Mouse (Mus musculus): ENCODE measurements around the gene Msh3.
"Not testable (repeated sequence)": the region's sequence is repeated elsewhere in the genome, so short reads cannot be mapped to it uniquely, and the experiment has no call there.

Msh3 gene

GRCm38 (mm10) chr13:92255480-92255879 is 99.3 kb downstream of the Msh3 start:
- intact Hi-C loops (cut with DNase I) = no loop called here

- intact Hi-C loops (cut with DNase I) = no loop called here
Measured at GRCm38 (mm10) chr13:92253850-92254249, 101.0 kb downstream of the Msh3 start.

- intact Hi-C loops (cut with DNase I) = no loop called here
Measured at GRCm38 (mm10) chr13:92252331-92252730, 102.5 kb downstream of the Msh3 start.

- intact Hi-C loops (cut with DNase I) = no loop called here
Measured at GRCm38 (mm10) chr13:92247576-92247975, 107.2 kb downstream of the Msh3 start.

GRCm38 (mm10) chr13:92246966-92247365 is 107.8 kb downstream of the Msh3 start:
- intact Hi-C loops (cut with DNase I) = no loop called here

GRCm38 (mm10) chr13:92244731-92245130 is 110.1 kb downstream of the Msh3 start:
- intact Hi-C loops (cut with DNase I) = no loop called here

GRCm38 (mm10) chr13:92241426-92241825 is 113.4 kb downstream of the Msh3 start:
- intact Hi-C loops (cut with DNase I) = no loop called here

- intact Hi-C loops (cut with DNase I) = no loop called here
Measured at GRCm38 (mm10) chr13:92237887-92238286, 116.9 kb downstream of the Msh3 start.

- intact Hi-C loops (cut with DNase I) = no loop called here
Measured at GRCm38 (mm10) chr13:92237016-92237415, 117.8 kb downstream of the Msh3 start.

- intact Hi-C loops (cut with DNase I) = no loop called here
Measured at GRCm38 (mm10) chr13:92232076-92232938, 122.5 kb downstream of the Msh3 start.

GRCm38 (mm10) chr13:92228037-92228436 is 126.8 kb downstream of the Msh3 start:
- intact Hi-C loops (cut with DNase I) = no loop called here

- intact Hi-C loops (cut with DNase I) = no loop called here
Measured at GRCm38 (mm10) chr13:92223567-92223966, 131.2 kb downstream of the Msh3 start.

GRCm38 (mm10) chr13:92222763-92223162 is 132.0 kb downstream of the Msh3 start:
- intact Hi-C loops (cut with DNase I) = no loop called here

GRCm38 (mm10) chr13:92219774-92220173 is 135.0 kb downstream of the Msh3 start:
- intact Hi-C loops (cut with DNase I) = no loop called here

- intact Hi-C loops (cut with DNase I) = no loop called here
Measured at GRCm38 (mm10) chr13:92217216-92217615, 137.6 kb downstream of the Msh3 start.

GRCm38 (mm10) chr13:92196860-92197259 is 157.9 kb downstream of the Msh3 start:
- intact Hi-C loops (cut with DNase I) = no loop called here

GRCm38 (mm10) chr13:92193806-92194205 is 161.0 kb downstream of the Msh3 start:
- intact Hi-C loops (cut with DNase I) = not testable (repeated sequence)

GRCm38 (mm10) chr13:92172686-92173085 is 182.1 kb downstream of the Msh3 start:
- intact Hi-C loops (cut with DNase I) = not testable (repeated sequence)

Measured in adrenal gland (tissue).